Mouse (Mus musculus): ENCODE results near the gene Gpr141. TPM values are rescaled to one million over a fixed set of nuclear protein-coding genes. Genes with fewer than 3 reads are reported as not detected.

The Gpr141 gene
- polyA plus RNA-seq (2012; rRNA removed): 0.02 and 0.24 TPM in 2 replicates

- no peak within 1 kb of the TSS for H3K27ac ChIP-seq (ENCODE audit: control insufficient read depth, insufficient read depth, low read depth, low read length)
- no peak for TF ChIP-seq CTCF (IDR thresholded peaks at IDR 0.05; ENCODE audit: control insufficient read depth, insufficient read depth, insufficient replicate concordance, low read depth, low read length)
- no peak for TF ChIP-seq POLR2A (IDR thresholded peaks at IDR 0.05; ENCODE audit: control insufficient read depth, low read depth, low read length)
- no peaks in the 10 kb centered on the region for H3K27me3 ChIP-seq (ENCODE audit: control insufficient read depth, insufficient read depth, low read length)
- H3K4me1 ChIP-seq (ENCODE audit: control insufficient read depth, insufficient read depth, low read length): no peaks in the 10 kb centered on the region
- no peak within 1 kb of the TSS for H3K4me3 ChIP-seq (ENCODE audit: control insufficient read depth, low read depth, low read length)
- no peaks in the 10 kb centered on the region for H3K36me3 ChIP-seq (ENCODE audit: control insufficient read depth, insufficient read depth, low read length)
Measured at GRCm38 (mm10) chr13:19824071-19824470, at the start of gene Gpr141. Gene Gpr141 (minus strand): TSS chr13:19824257.

GRCm38 (mm10) chr13:19864241-19864640 lies 40.2 kb upstream of the Gpr141 start:
- H3K27me3 ChIP-seq (ENCODE audit: control insufficient read depth, insufficient read depth, low read length): no peaks in the 10 kb centered on the region
- no peaks in the 10 kb centered on the region for H3K4me1 ChIP-seq (ENCODE audit: control insufficient read depth, insufficient read depth, low read length)

GRCm38 (mm10) chr13:19854629-19855333 lies 30.7 kb upstream of the Gpr141 start:
- H3K27ac ChIP-seq (ENCODE audit: control insufficient read depth, insufficient read depth, low read depth, low read length): no peak overlapping the region
- no peaks in the 10 kb centered on the region for H3K4me1 ChIP-seq (ENCODE audit: control insufficient read depth, insufficient read depth, low read length)
- no peaks in the 10 kb centered on the region for H3K27me3 ChIP-seq (ENCODE audit: control insufficient read depth, insufficient read depth, low read length)
- TF ChIP-seq POLR2A (IDR thresholded peaks at IDR 0.05; ENCODE audit: control insufficient read depth, low read depth, low read length) (no peak), CTCF (IDR thresholded peaks at IDR 0.05; ENCODE audit: control insufficient read depth, insufficient read depth, insufficient replicate concordance, low read depth, low read length) (no peak)
- H3K4me3 ChIP-seq (ENCODE audit: control insufficient read depth, low read depth, low read length): no peak overlapping the region
- H3K36me3 ChIP-seq (ENCODE audit: control insufficient read depth, insufficient read depth, low read length): no peaks in the 10 kb centered on the region

More at GRCm38 (mm10) chr13:19864241-19864640, 40.2 kb upstream of the Gpr141 start:
- Histone ChIP-seq H3K36me3 (ENCODE audit: control insufficient read depth, insufficient read depth, low read length) (no peaks in the 10 kb centered on the region), H3K27ac (ENCODE audit: control insufficient read depth, insufficient read depth, low read depth, low read length) (no peak overlapping the region), H3K4me3 (ENCODE audit: control insufficient read depth, low read depth, low read length) (no peak overlapping the region)
- TF ChIP-seq POLR2A (IDR thresholded peaks at IDR 0.05; ENCODE audit: control insufficient read depth, low read depth, low read length) (no peak), CTCF (IDR thresholded peaks at IDR 0.05; ENCODE audit: control insufficient read depth, insufficient read depth, insufficient replicate concordance, low read depth, low read length) (no peak)

- Histone ChIP-seq H3K27ac (ENCODE audit: control insufficient read depth, insufficient read depth, low read depth, low read length) (no peak overlapping the region), H3K4me3 (ENCODE audit: control insufficient read depth, low read depth, low read length) (no peak overlapping the region), H3K27me3 (ENCODE audit: control insufficient read depth, insufficient read depth, low read length) (no peaks in the 10 kb centered on the region), H3K4me1 (ENCODE audit: control insufficient read depth, insufficient read depth, low read length) (no peaks in the 10 kb centered on the region), H3K36me3 (ENCODE audit: control insufficient read depth, insufficient read depth, low read length) (no peaks in the 10 kb centered on the region)
- TF ChIP-seq POLR2A (IDR thresholded peaks at IDR 0.05; ENCODE audit: control insufficient read depth, low read depth, low read length): no peak
- no peak for TF ChIP-seq CTCF (IDR thresholded peaks at IDR 0.05; ENCODE audit: control insufficient read depth, insufficient read depth, insufficient replicate concordance, low read depth, low read length)
Measured at GRCm38 (mm10) chr13:19854049-19854448, 30.0 kb upstream of the Gpr141 start.

- no peaks in the 10 kb centered on the region for H3K27me3 ChIP-seq (ENCODE audit: control insufficient read depth, insufficient read depth, low read length)
- no peak overlapping the region for H3K4me3 ChIP-seq (ENCODE audit: control insufficient read depth, low read depth, low read length)
- H3K36me3 ChIP-seq (ENCODE audit: control insufficient read depth, insufficient read depth, low read length): no peaks in the 10 kb centered on the region
- no peak for TF ChIP-seq POLR2A (IDR thresholded peaks at IDR 0.05; ENCODE audit: control insufficient read depth, low read depth, low read length)
- no peak for TF ChIP-seq CTCF (IDR thresholded peaks at IDR 0.05; ENCODE audit: control insufficient read depth, insufficient read depth, insufficient replicate concordance, low read depth, low read length)
- no peaks in the 10 kb centered on the region for H3K4me1 ChIP-seq (ENCODE audit: control insufficient read depth, insufficient read depth, low read length)
- H3K27ac ChIP-seq (ENCODE audit: control insufficient read depth, insufficient read depth, low read depth, low read length): no peak overlapping the region
Measured at GRCm38 (mm10) chr13:19843448-19843847, 19.4 kb upstream of the Gpr141 start.

GRCm38 (mm10) chr13:19842707-19843106 lies 18.6 kb upstream of the Gpr141 start:
- Histone ChIP-seq H3K36me3 (ENCODE audit: control insufficient read depth, insufficient read depth, low read length) (no peaks in the 10 kb centered on the region), H3K27ac (ENCODE audit: control insufficient read depth, insufficient read depth, low read depth, low read length) (no peak overlapping the region), H3K27me3 (ENCODE audit: control insufficient read depth, insufficient read depth, low read length) (no peaks in the 10 kb centered on the region), H3K4me1 (ENCODE audit: control insufficient read depth, insufficient read depth, low read length) (no peaks in the 10 kb centered on the region), H3K4me3 (ENCODE audit: control insufficient read depth, low read depth, low read length) (no peak overlapping the region)
- TF ChIP-seq CTCF (IDR thresholded peaks at IDR 0.05; ENCODE audit: control insufficient read depth, insufficient read depth, insufficient replicate concordance, low read depth, low read length) (no peak), POLR2A (IDR thresholded peaks at IDR 0.05; ENCODE audit: control insufficient read depth, low read depth, low read length) (no peak)

- Histone ChIP-seq H3K4me3 (ENCODE audit: control insufficient read depth, low read depth, low read length) (no peak overlapping the region), H3K36me3 (ENCODE audit: control insufficient read depth, insufficient read depth, low read length) (no peaks in the 10 kb centered on the region), H3K4me1 (ENCODE audit: control insufficient read depth, insufficient read depth, low read length) (no peaks in the 10 kb centered on the region), H3K27me3 (ENCODE audit: control insufficient read depth, insufficient read depth, low read length) (no peaks in the 10 kb centered on the region), H3K27ac (ENCODE audit: control insufficient read depth, insufficient read depth, low read depth, low read length) (no peak overlapping the region)
- TF ChIP-seq POLR2A (IDR thresholded peaks at IDR 0.05; ENCODE audit: control insufficient read depth, low read depth, low read length) (no peak), CTCF (IDR thresholded peaks at IDR 0.05; ENCODE audit: control insufficient read depth, insufficient read depth, insufficient replicate concordance, low read depth, low read length) (no peak)
Measured at GRCm38 (mm10) chr13:19841615-19842014, 17.6 kb upstream of the Gpr141 start.
